Mouse (Mus musculus) CH12.LX (cell line): ENCODE results near the gene Cpsf6. TPM values are rescaled to one million over a fixed set of nuclear protein-coding genes. Genes with fewer than 3 reads are reported as not detected.

ENCODE experiments used
- polyA plus RNA-seq: library from polyadenylated mRNA; unstranded; fragments of >175 nt; gene quantifications from 2 replicates; pipeline ENCODE4 v1.2.1, GENCODE M21; 2012; ENCODE audit warnings: low read depth; ENCODE audit not compliant: insufficient read length
- total RNA-seq, 2 experiments: library from RNA; depleted of rRNA; stranded (reverse); fragments of 300-350 nt in 1 of 2; fragments of >200 nt in 1 of 2; gene quantifications; 2 replicates each; pipeline ENCODE4 v1.2.3; 2012 to 2014

Cpsf6 gene
- total and polyA plus RNA-seq, 3 experiments, result 87.6 to 114 (median 99.5) TPM

Other genes with a start within 250 kb of the Cpsf6 start
- gene Frs2, start 231.5 kb downstream of the Cpsf6 start, total RNA-seq (2012; rRNA removed), result 5.6 and 5.7 TPM in 2 replicates
- 3.8 and 4.3 TPM in 2 replicates for gene Frs2, start 231.5 kb downstream of the Cpsf6 start, total RNA-seq (2014; rRNA removed)
- gene Frs2, start 231.5 kb downstream of the Cpsf6 start, polyA plus RNA-seq, result 10.3 and 10.4 TPM in 2 replicates
- 50.3 and 54.4 TPM in 2 replicates for gene Yeats4, start 155.5 kb downstream of the Cpsf6 start, total RNA-seq (2012; rRNA removed)
- gene Yeats4, start 155.5 kb downstream of the Cpsf6 start, total RNA-seq (2014; rRNA removed), result 109 and 110 TPM in 2 replicates
- gene Yeats4, start 155.5 kb downstream of the Cpsf6 start, polyA plus RNA-seq, result 123 and 133 TPM in 2 replicates
- not detected in 2 replicates for gene 9530003J23Rik, start 141.3 kb downstream of the Cpsf6 start, total RNA-seq (2012; rRNA removed)
- not detected in 2 replicates for gene 9530003J23Rik, start 141.3 kb downstream of the Cpsf6 start, total RNA-seq (2014; rRNA removed)
- not detected in 2 replicates for gene 9530003J23Rik, start 141.3 kb downstream of the Cpsf6 start, polyA plus RNA-seq
- 0.08 TPM in 1 of 2 replicates, not detected in the other for gene Lyz2, start 97.7 kb downstream of the Cpsf6 start, total RNA-seq (2012; rRNA removed)
- 0.17 TPM in 1 of 2 replicates, not detected in the other for gene Lyz2, start 97.7 kb downstream of the Cpsf6 start, total RNA-seq (2014; rRNA removed)
- gene Lyz2, start 97.7 kb downstream of the Cpsf6 start, polyA plus RNA-seq, result not detected in 2 replicates
- not detected in 2 replicates for gene Lyz1, start 87.1 kb downstream of the Cpsf6 start, total RNA-seq (2012; rRNA removed)
- gene Lyz1, start 87.1 kb downstream of the Cpsf6 start, total RNA-seq (2014; rRNA removed), result not detected in 2 replicates
- gene Lyz1, start 87.1 kb downstream of the Cpsf6 start, polyA plus RNA-seq, result not detected in 2 replicates
- gene Cpm, start 249.5 kb upstream of the Cpsf6 start, total RNA-seq (2012; rRNA removed), result 0.04 and 0.25 TPM in 2 replicates
- gene Cpm, start 249.5 kb upstream of the Cpsf6 start, total RNA-seq (2014; rRNA removed), result 0.09 and 0.31 TPM in 2 replicates
- gene Cpm, start 249.5 kb upstream of the Cpsf6 start, polyA plus RNA-seq, result 0.17 and 0.31 TPM in 2 replicates